Mouse (Mus musculus) monocyte, adult 2 months (primary cell): ENCODE results near the gene Lce1g.

Source experiments
- DNase-seq, 2 experiments: peaks; one replicate each; pipeline ENCODE4 v3.0.0; 2022; ENCODE audit warnings: low spot score in 2 of 2, low read depth in 1 of 2

Lce1g gene

GRCm38 (mm10) chr3:92752238-92752637 lies at the start of gene Lce1g:
Gene Lce1g, minus strand, starts transcription at chr3:92752338.
- DNase-seq, result no peak

DNA sequence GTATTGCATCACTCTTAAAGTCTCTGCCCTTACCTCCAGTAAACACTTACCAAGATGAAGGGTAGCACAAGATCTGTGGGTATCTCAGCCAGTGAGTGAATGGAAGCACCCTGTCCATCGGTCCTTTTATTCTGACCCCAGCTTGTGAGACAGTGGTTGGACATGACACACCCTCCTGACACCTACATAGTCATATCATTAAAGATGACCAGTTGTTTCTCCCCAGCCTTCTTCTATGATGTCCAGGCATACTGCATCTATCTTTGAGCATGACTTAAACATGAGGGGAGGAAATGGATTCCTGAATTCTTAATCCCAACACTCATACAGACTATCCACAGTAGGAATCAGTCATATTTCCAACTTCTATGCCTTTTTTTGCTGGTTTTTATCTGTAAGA lies 38.3 kb upstream of the Lce1g start, which contains the start of gene Lce1j:
Gene Lce1j, minus strand, starts transcription at position 101 of the 400 bp plus-strand sequence.
- no peak for DNase-seq

DNA sequence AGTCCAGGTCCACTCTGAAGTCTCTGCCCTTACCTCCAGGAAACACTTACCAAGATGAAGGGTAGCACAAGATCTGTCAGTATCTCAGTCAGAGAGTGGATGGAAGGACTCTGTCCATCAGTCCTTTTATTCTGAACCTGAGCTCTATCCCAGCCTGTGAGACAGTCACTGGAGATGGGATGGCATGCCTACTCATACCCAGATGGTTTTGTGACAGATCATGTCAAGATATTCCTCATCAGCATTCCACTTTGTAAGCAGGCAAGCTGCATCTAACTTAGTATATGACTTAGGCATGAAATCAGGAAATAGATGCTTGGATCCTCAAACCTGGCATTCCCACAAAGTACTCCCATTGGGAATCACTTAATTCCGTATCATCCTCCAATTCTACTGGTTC lies 26.7 kb upstream of the Lce1g start, which contains the start of gene Lce1i:
Gene Lce1i, minus strand, starts transcription at position 101 of the 400 bp plus-strand sequence.
- DNase-seq, result no peak

DNA sequence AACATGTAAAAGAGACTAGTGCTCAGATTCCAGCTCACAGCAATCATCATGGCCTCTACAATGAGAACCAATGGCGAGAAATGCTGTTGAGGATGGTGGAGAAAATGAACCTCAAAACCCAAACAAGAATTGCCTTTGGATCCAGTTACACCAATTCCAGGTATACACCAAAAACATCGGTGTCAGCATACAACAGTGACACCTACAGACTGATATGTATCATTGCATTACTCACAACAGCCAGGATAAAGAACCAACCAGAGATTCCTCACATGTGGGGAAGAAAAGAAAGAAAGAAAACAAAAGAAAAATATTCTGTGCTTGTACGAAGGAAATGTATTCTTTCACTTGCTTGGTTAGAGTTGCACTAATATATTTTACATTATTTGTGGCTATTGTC lies 19.4 kb upstream of the Lce1g start:
- DNase-seq, result no peak

- DNase-seq, result no peak
Measured at GRCm38 (mm10) chr3:92764965-92765364, 12.8 kb upstream of the Lce1g start, which contains the start of gene Lce1h. Gene Lce1h, minus strand, starts transcription at chr3:92765065.

- DNase-seq, result no peak
Measured at GRCm38 (mm10) chr3:92753197-92753596, 1.1 kb upstream of the Lce1g start.

- DNase-seq, result no peak
Measured at GRCm38 (mm10) chr3:92738996-92739395, 13.1 kb downstream of the Lce1g start, which contains the start of gene Gm38119. Gene Gm38119, minus strand, starts transcription at chr3:92739096.

DNA sequence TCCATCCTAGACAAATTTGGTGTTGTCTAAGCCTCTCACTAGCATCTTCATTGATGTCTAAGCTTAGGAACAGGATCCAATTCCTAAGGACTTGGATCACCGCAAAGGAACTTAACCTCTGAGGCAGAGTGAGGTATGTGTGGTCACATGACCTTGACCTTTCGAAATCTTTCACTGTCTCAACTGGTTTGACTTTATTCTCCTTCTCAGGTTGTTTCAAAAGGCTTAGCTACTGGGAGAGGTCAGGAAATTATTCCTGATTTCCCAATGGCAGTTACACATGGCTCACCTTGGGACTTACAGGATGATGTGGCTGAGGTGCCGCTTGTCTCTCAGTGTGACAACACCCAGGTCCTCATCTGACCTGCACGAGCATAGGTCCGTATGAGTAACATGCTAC lies 29.5 kb downstream of the Lce1g start:
- no peak for DNase-seq

DNA sequence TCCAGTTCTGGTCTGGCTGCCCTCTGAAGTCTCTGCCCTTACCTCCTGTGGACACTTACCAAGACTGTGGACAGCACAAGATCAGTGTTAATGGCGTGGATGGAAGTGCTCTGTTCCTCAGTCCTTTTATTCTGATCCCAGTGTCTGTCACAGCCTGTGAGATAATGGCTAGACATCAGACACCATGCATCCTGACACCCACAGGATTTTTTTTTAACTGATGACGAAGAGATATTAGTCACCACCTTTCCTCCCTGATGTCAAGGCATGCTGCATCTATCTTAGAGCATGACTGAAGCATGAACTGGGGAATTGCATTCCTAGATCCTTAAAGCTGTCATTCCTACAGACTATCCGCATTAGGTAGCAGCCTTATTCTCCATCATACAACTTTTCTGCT lies 31.9 kb downstream of the Lce1g start, which contains the start of gene Lce1f:
Gene Lce1f, minus strand, starts transcription at position 101 of the 400 bp plus-strand sequence.
- DNase-seq, result no peak

DNA sequence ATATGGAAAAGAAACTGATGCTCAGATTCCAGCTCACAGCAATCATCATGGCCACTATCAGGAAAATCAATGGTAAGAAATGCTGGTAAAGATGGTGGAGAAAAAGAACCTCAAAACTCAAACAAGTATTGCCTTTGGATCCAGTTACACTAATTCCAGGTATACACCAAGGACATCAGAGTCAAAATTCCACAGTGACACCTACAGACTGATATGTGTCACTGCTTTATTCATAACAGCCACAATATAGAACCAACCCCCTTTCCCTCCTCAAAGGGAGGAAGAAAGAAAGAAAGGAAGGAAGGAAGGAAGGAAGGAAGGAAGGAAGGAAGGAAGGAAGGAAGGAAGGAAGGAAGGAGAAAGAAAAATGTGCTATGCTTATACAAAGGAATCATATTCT lies 37.0 kb downstream of the Lce1g start:
- DNase-seq, result no peak

GRCm38 (mm10) chr3:92708974-92709373 lies 43.2 kb downstream of the Lce1g start, which contains the start of gene Lce1e:
Gene Lce1e, minus strand, starts transcription at chr3:92709074.
- no peak for DNase-seq
